In genomic region chr6:86463079-86463478, GRCm38 (mm10) we compare ENCODE assay signal across 33 mouse cellular contexts. TPM values are rescaled to one million over a fixed set of nuclear protein-coding genes. Genes with fewer than 3 reads are reported as not detected.
"Had no signal": no experiment of that assay in that cellular context is flagged by ENCODE, and none has a peak within 500 bp of the region (broad histone marks: within the 10 kb centered on the region; RNA-seq: fewer than 3 reads in every experiment).

No protein-coding gene starts in this region.

- H3K4me3 ChIP-seq: left cerebral cortex, adult 2 months; limb, embryonic 10.5 days; limb, embryonic 12.5 days; limb, embryonic 13.5 days; limb, embryonic 15.5 days; liver, embryonic 12.5 days; liver, embryonic 13.5 days; liver, embryonic 15.5 days; lung, embryonic 15.5 days; megakaryocyte, embryonic 14.5 days; midbrain, embryonic 10.5 days; midbrain, embryonic 12.5 days; midbrain, embryonic 13.5 days; midbrain, embryonic 15.5 days had no signal

- H3K27me3 ChIP-seq: limb, embryonic 12.5 days; limb, embryonic 13.5 days; limb, embryonic 15.5 days; liver, embryonic 12.5 days; liver, embryonic 13.5 days; liver, embryonic 15.5 days; lung, embryonic 15.5 days; megakaryocyte, embryonic 14.5 days; midbrain, embryonic 12.5 days; midbrain, embryonic 13.5 days; midbrain, embryonic 15.5 days had no signal

- H3K4me2 ChIP-seq: limb, embryonic 12.5 days; limb, embryonic 13.5 days; limb, embryonic 15.5 days; liver, embryonic 11.5 days; liver, embryonic 12.5 days; liver, embryonic 13.5 days; liver, embryonic 15.5 days; lung, embryonic 14.5 days; lung, embryonic 15.5 days; midbrain, embryonic 11.5 days; midbrain, embryonic 12.5 days; midbrain, embryonic 13.5 days; midbrain, embryonic 15.5 days had no signal

- DNase-seq: left cerebral cortex, postnatal 4 days; liver; liver, embryonic 13.5 days; liver, postnatal 0 days; lung, adult 18-20 months; lung, adult 2 months; lung, embryonic 14.5 days; lung, postnatal 10 days; lung, postnatal 14 days; lung, postnatal 36 days; lung, postnatal 4 days; midbrain, embryonic 14.5 days had no signal

RNA-seq across cellular contexts. Expression of gene Gm44790, which starts 36.6 kb away (rescaled TPM):
- polyA plus RNA-seq: limb, embryonic 10.5 days; limb, embryonic 12.5 days; limb, embryonic 13.5 days; liver, embryonic 11.5 days; liver, embryonic 12.5 days; liver, embryonic 13.5 days; liver, embryonic 15.5 days; liver, embryonic 16.5 days; liver, postnatal 0 days; lung, embryonic 16.5 days; lung, postnatal 0 days; macrophage; midbrain, embryonic 11.5 days; midbrain, embryonic 13.5 days; midbrain, embryonic 14.5 days; midbrain, embryonic 15.5 days; midbrain, embryonic 16.5 days; neural tube, embryonic 11.5 days had no signal
